Comparison of ENCODE assay signal across 8 mouse cellular contexts in the genomic region with DNA sequence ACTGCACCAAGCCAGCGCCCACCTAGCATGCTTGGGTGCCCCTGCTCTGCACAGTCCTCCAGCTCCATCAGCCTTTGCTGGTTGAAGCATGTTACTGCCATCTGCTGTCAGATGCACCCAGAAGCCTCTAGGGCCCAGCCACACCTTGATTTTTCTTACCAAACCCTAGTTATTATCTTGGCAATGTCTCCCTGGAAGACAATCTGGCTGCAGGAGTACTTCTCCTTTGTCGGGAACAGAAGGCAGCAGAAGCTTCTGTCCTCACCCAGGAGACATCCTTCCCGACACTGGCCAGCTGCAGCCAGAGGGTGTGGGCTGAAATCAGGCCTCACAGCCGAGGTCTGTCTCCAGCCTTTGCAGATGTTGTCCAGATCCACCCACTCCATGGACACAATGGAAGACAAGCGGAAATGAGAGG. TPM values are rescaled to one million over a fixed set of nuclear protein-coding genes. Genes with fewer than 3 reads are reported as not detected.
DNase-seq lines count a peak whose midpoint lies in the region; ATAC-seq lines count a peak whose summit lies in the region.

No protein-coding gene starts in this region.

- ATAC-seq in forebrain, embryonic 16.5 days: 0 out of 2 replicates have a peak, but pooled peaks have one; percentile 36

- H3K27ac ChIP-seq in forebrain, embryonic 16.5 days (ENCODE audit: low read length): no peak overlapping the region

- no peaks in the 10 kb centered on the region for H3K9me3 ChIP-seq in forebrain, embryonic 16.5 days (ENCODE audit: control insufficient read depth, low read length)

- 62% methylated on average over 5 of the region's 5 CpGs for WGBS in forebrain, embryonic 16.5 days

- H3K4me2 ChIP-seq in forebrain, embryonic 16.5 days (ENCODE audit: low read length): no peak overlapping the region

- no peaks in the 10 kb centered on the region for H3K27me3 ChIP-seq in forebrain, embryonic 16.5 days (replicated peaks; ENCODE audit: control insufficient read depth, insufficient read depth, low read length)

- H3K4me1 ChIP-seq in forebrain, embryonic 16.5 days (replicated peaks; ENCODE audit: control insufficient read depth, insufficient read depth, low read length): peaks cover 3% of the 10 kb centered on the region

- DNase-seq in ovary, adult 18-20 months (ENCODE audit: low spot score): peak; percentile 13
- DNase-seq in ovary, postnatal 14 days (ENCODE audit: low spot score): no peak
- peak; percentile 72 for DNase-seq in heart, postnatal 25 days (ENCODE audit: low spot score)
- DNase-seq in layer of hippocampus, adult 8-10 months (ENCODE audit: low spot score in 2 of 2): peak; percentile 26 to 44
- DNase-seq in lung, postnatal 25 days (ENCODE audit: low spot score): peak; percentile 59
- DNase-seq in thymus, adult 18-20 months: peak; percentile 25 to 44
- DNase-seq in c-Kit-positive CD71-positive TER-119-positive erythroid progenitor cells, embryonic 14.5 days (ENCODE audit: low spot score): no peak

- no peak overlapping the region for H3K9ac ChIP-seq in forebrain, embryonic 16.5 days (replicated peaks; ENCODE audit: low read depth, low read length)

- no peaks in the 10 kb centered on the region for H3K36me3 ChIP-seq in forebrain, embryonic 16.5 days (ENCODE audit: control insufficient read depth, insufficient read depth)

- intact Hi-C loops in heart, postnatal 25 days (cut with DNase I): no loop called here

- no peak overlapping the region for H3K4me3 ChIP-seq in forebrain, embryonic 16.5 days (replicated peaks; ENCODE audit: low read length)

RNA-seq across cellular contexts. Expression of gene Emp1, which starts 7.2 kb away (rescaled TPM):
- polyA plus RNA-seq in forebrain, embryonic 16.5 days (2015; fragmentation: Nextera tagmentation; extraction: Ambion mirVana): 4.7 and 9.2 TPM in 2 replicates
- 10 to 100 TPM; 56.1 to 70.8 TPM for total RNA-seq in heart, postnatal 25 days (2021)
- total RNA-seq in layer of hippocampus, adult 8-10 months (2022): 1 to 10 TPM; 2.1 to 3.5 (median 2.8) TPM

RNA-seq across cellular contexts. Expression of gene Pbp2, which starts 59.4 kb away (rescaled TPM):
- not detected in 2 replicates for polyA plus RNA-seq in forebrain, embryonic 16.5 days (2015; fragmentation: Nextera tagmentation; extraction: Ambion mirVana)
- not detected for total RNA-seq in heart, postnatal 25 days (2021)
- under 1 TPM in 1 of 4 experiments, not detected in 3; 0.25 TPM for total RNA-seq in layer of hippocampus, adult 8-10 months (2022)

Comparison
In these comparisons a context has a peak if more than half of its experiments do, and no peak if none do; other contexts are left out.
1. DNase-seq: peak in ovary, adult 18-20 months (single experiment), heart, postnatal 25 days (single experiment), layer of hippocampus, adult 8-10 months (2 of 2), lung, postnatal 25 days (single experiment) and thymus, adult 18-20 months (2 of 2); none in ovary, postnatal 14 days (single experiment) and c-Kit-positive CD71-positive TER-119-positive erythroid progenitor cells, embryonic 14.5 days (single experiment).
2. RNA of gene Emp1, which starts 7.2 kb away (total RNA-seq): 56.1 to 70.8 TPM in heart, postnatal 25 days; 2.1 to 3.5 TPM in layer of hippocampus, adult 8-10 months; every median in the first group is over 10 times any median in the second.